Mouse (Mus musculus): ENCODE measurements around the gene Lamtor4. TPM values are rescaled to one million over a fixed set of nuclear protein-coding genes. Genes with fewer than 3 reads are reported as not detected.

The Lamtor4 gene
- total and polyA plus RNA-seq, 2 experiments from 2014 or later, result 57.2 to 90.9 TPM

- DNase-seq, result peak; percentile 40
Observed at GRCm38 (mm10) chr5:138275216-138276050, 20.2 kb downstream of the Lamtor4 start.

GRCm38 (mm10) chr5:138277994-138278393, 22.7 kb downstream of the Lamtor4 start:
- no peak for ATAC-seq
- H3K4me1 ChIP-seq (ENCODE audit: insufficient read depth), result peaks cover 28% of the 10 kb centered on the region; the same call in 1 of the 2 replicates
- peak overlapping the region; percentile 61 for H3K4me2 ChIP-seq (ENCODE audit: low read depth)
- DNase-seq, result no peak
- no peak overlapping the region for H3K9ac ChIP-seq
- no peak for TF ChIP-seq CTCF (IDR thresholded peaks at IDR 0.05; ENCODE audit: low read depth)
- peak overlapping the region; percentile 70; the same call in 1 of the 2 replicates for H3K4me3 ChIP-seq (ENCODE audit: low read depth, low read length)
- WGBS, result 88% methylated on average over 7 of the region's 7 CpGs
- no peak overlapping the region for H3K27ac ChIP-seq (ENCODE audit: low read depth, low read length)
- H3K9me3 ChIP-seq (ENCODE audit: low read length), result no peaks in the 10 kb centered on the region
- peaks cover 13% of the 10 kb centered on the region; the same call in 1 of the 2 replicates for H3K36me3 ChIP-seq (ENCODE audit: insufficient read depth)
- H3K27me3 ChIP-seq (ENCODE audit: insufficient read depth, low read length), result no peaks in the 10 kb centered on the region

More at GRCm38 (mm10) chr5:138275216-138276050, 20.2 kb downstream of the Lamtor4 start:
- Histone ChIP-seq H3K9me3 (ENCODE audit: low read length) (no peaks in the 10 kb centered on the region), H3K36me3 (ENCODE audit: insufficient read depth) (peaks cover 13% of the 10 kb centered on the region; the same call in 1 of the 2 replicates), H3K4me3 (ENCODE audit: low read depth, low read length) (peak overlapping the region; percentile 25), H3K4me2 (ENCODE audit: low read depth) (peak overlapping the region; percentile 57), H3K4me1 (ENCODE audit: insufficient read depth) (peaks cover 28% of the 10 kb centered on the region; the same call in 1 of the 2 replicates), H3K27ac (ENCODE audit: low read depth, low read length) (no peak overlapping the region), H3K27me3 (ENCODE audit: insufficient read depth, low read length) (no peaks in the 10 kb centered on the region), H3K9ac (peak overlapping the region; percentile 46)
- ATAC-seq, result no peak
- 15% methylated on average over 41 of the region's 41 CpGs for WGBS
- TF ChIP-seq CTCF (IDR thresholded peaks at IDR 0.05; ENCODE audit: low read depth), result no peak

GRCm38 (mm10) chr5:138279585-138280424, 24.5 kb downstream of the Lamtor4 start, which contains the start of the genes Gm43720, Gpc2 and Stag3:
TSS of gene Gm43720 (minus strand) at chr5:138279958.
TSS of gene Gpc2 (minus strand) at chr5:138280005.
TSS of gene Stag3 (plus strand) at chr5:138280240.
- ATAC-seq, result peak; percentile 98
- DNase-seq, result peak; percentile 99
- H3K4me1 ChIP-seq (ENCODE audit: insufficient read depth), result peaks cover 28% of the 10 kb centered on the region; the same call in 1 of the 2 replicates
- H3K27me3 ChIP-seq (ENCODE audit: insufficient read depth, low read length), result no peaks in the 10 kb centered on the region
- H3K9ac ChIP-seq, result peak within 1 kb of the TSS; percentile 64
- peaks cover 10% of the 10 kb centered on the region; the same call in 1 of the 2 replicates for H3K36me3 ChIP-seq (ENCODE audit: insufficient read depth)
- peak within 1 kb of the TSS; percentile 61 for H3K4me2 ChIP-seq (ENCODE audit: low read depth)
- H3K9me3 ChIP-seq (ENCODE audit: low read length), result no peaks in the 10 kb centered on the region
- peak within 1 kb of the TSS; percentile 70 for H3K4me3 ChIP-seq (ENCODE audit: low read depth, low read length)
- peak; percentile 19; the same call in 1 of the 2 replicates for TF ChIP-seq CTCF (IDR thresholded peaks at IDR 0.05; ENCODE audit: low read depth)
- WGBS, result 3% methylated on average over 56 of the region's 56 CpGs
- peak within 1 kb of the TSS; percentile 74 for H3K27ac ChIP-seq (ENCODE audit: low read depth, low read length)

- Histone ChIP-seq H3K27me3 (ENCODE audit: insufficient read depth, low read length) (no peaks in the 10 kb centered on the region), H3K9ac (no peak overlapping the region), H3K4me2 (ENCODE audit: low read depth) (peak overlapping the region; percentile 61), H3K4me3 (ENCODE audit: low read depth, low read length) (peak overlapping the region; percentile 70), H3K36me3 (ENCODE audit: insufficient read depth) (peaks cover 10% of the 10 kb centered on the region; the same call in 1 of the 2 replicates), H3K4me1 (ENCODE audit: insufficient read depth) (peaks cover 27% of the 10 kb centered on the region; the same call in 1 of the 2 replicates), H3K9me3 (ENCODE audit: low read length) (no peaks in the 10 kb centered on the region), H3K27ac (ENCODE audit: low read depth, low read length) (no peak overlapping the region)
- ATAC-seq, result no peak
- DNase-seq, result no peak
- WGBS, result 24% methylated on average over 26 of the region's 26 CpGs
- TF ChIP-seq CTCF (IDR thresholded peaks at IDR 0.05; ENCODE audit: low read depth), result no peak
Observed at GRCm38 (mm10) chr5:138280425-138280768, 25.1 kb downstream of the Lamtor4 start.

GRCm38 (mm10) chr5:138280829-138281228, 25.5 kb downstream of the Lamtor4 start:
- Histone ChIP-seq H3K36me3 (ENCODE audit: insufficient read depth) (peaks cover 10% of the 10 kb centered on the region; the same call in 1 of the 2 replicates), H3K9ac (no peak overlapping the region), H3K27ac (ENCODE audit: low read depth, low read length) (no peak overlapping the region), H3K4me2 (ENCODE audit: low read depth) (peak overlapping the region; percentile 61; the same call in 1 of the 2 replicates), H3K4me3 (ENCODE audit: low read depth, low read length) (no peak overlapping the region), H3K27me3 (ENCODE audit: insufficient read depth, low read length) (no peaks in the 10 kb centered on the region), H3K9me3 (ENCODE audit: low read length) (no peaks in the 10 kb centered on the region), H3K4me1 (ENCODE audit: insufficient read depth) (peaks cover 23% of the 10 kb centered on the region; the same call in 1 of the 2 replicates)
- ATAC-seq, result no peak
- no peak for TF ChIP-seq CTCF (IDR thresholded peaks at IDR 0.05; ENCODE audit: low read depth)
- no peak for DNase-seq
- WGBS, result 95% methylated on average over 15 of the region's 15 CpGs

GRCm38 (mm10) chr5:138281798-138282197, 26.5 kb downstream of the Lamtor4 start:
- no peak for TF ChIP-seq CTCF (IDR thresholded peaks at IDR 0.05; ENCODE audit: low read depth)
- peaks cover 5% of the 10 kb centered on the region; the same call in 1 of the 2 replicates for H3K36me3 ChIP-seq (ENCODE audit: insufficient read depth)
- H3K4me1 ChIP-seq (ENCODE audit: insufficient read depth), result peaks cover 13% of the 10 kb centered on the region; the same call in 1 of the 2 replicates
- no peak for ATAC-seq
- H3K27ac ChIP-seq (ENCODE audit: low read depth, low read length), result no peak overlapping the region
- H3K4me2 ChIP-seq (ENCODE audit: low read depth), result no peak overlapping the region
- no peaks in the 10 kb centered on the region for H3K27me3 ChIP-seq (ENCODE audit: insufficient read depth, low read length)
- DNase-seq, result no peak
- H3K9me3 ChIP-seq (ENCODE audit: low read length), result no peaks in the 10 kb centered on the region
- 86% methylated on average over 2 of the region's 2 CpGs for WGBS
- no peak overlapping the region for H3K4me3 ChIP-seq (ENCODE audit: low read depth, low read length)
- H3K9ac ChIP-seq, result no peak overlapping the region
